25 mouse cellular contexts compared by ENCODE assay signal in genomic region chr7:137517588-137517987, GRCm38 (mm10).
DNase-seq lines count a peak whose midpoint lies in the region; ATAC-seq and TF ChIP-seq lines count a peak whose summit lies in the region.
"Had no signal": no experiment of that assay in that cellular context is flagged by ENCODE, and none has a peak within 500 bp of the region (broad histone marks: within the 10 kb centered on the region; RNA-seq: fewer than 3 reads in every experiment).

No protein-coding gene starts in this region.

- H3K36me3 ChIP-seq in heart, embryonic 12.5 days = no peaks in the 10 kb centered on the region
- no peaks in the 10 kb centered on the region for H3K36me3 ChIP-seq in testis, adult 2 months (ENCODE audit: control insufficient read depth, insufficient read depth, low read length)
- no peaks in the 10 kb centered on the region for H3K36me3 ChIP-seq in limb, embryonic 14.5 days (ENCODE audit: control insufficient read depth, insufficient read depth, low read length)
- H3K36me3 ChIP-seq in stomach, embryonic 16.5 days (ENCODE audit: control insufficient read depth, insufficient read depth, low read length) = no peaks in the 10 kb centered on the region
- H3K36me3 ChIP-seq: embryonic facial prominence, embryonic 10.5 days; embryonic facial prominence, embryonic 15.5 days; forebrain, embryonic 12.5 days; heart, embryonic 15.5 days; midbrain, embryonic 13.5 days had no signal

- TF ChIP-seq CTCF in testis, adult 2 months (IDR thresholded peaks at IDR 0.05; ENCODE audit: control insufficient read depth, insufficient read depth, insufficient replicate concordance, low read depth, low read length) = no peak

- H3K27ac ChIP-seq in heart, embryonic 12.5 days (ENCODE audit: poor library complexity, severe bottlenecking) = no peak overlapping the region
- peak overlapping the region; percentile 40 for H3K27ac ChIP-seq in testis, adult 2 months (ENCODE audit: control insufficient read depth, insufficient read depth, low read depth, low read length)
- H3K27ac ChIP-seq in limb, embryonic 14.5 days (replicated peaks; ENCODE audit: low read depth, low read length) = no peak overlapping the region
- H3K27ac ChIP-seq in stomach, embryonic 16.5 days (ENCODE audit: low read length) = 0 out of 2 replicates have a peak overlapping the region, but pooled peaks have one; percentile 6
- H3K27ac ChIP-seq: embryonic facial prominence, embryonic 10.5 days; embryonic facial prominence, embryonic 15.5 days; forebrain, embryonic 12.5 days; heart, embryonic 15.5 days; hindbrain, embryonic 14.5 days; liver, embryonic 14.5 days; macrophage; midbrain, embryonic 13.5 days had no signal

- no peak overlapping the region for H3K9ac ChIP-seq in heart, embryonic 12.5 days
- H3K9ac ChIP-seq in limb, embryonic 14.5 days (ENCODE audit: low read depth, low read length, severe bottlenecking) = no peak overlapping the region
- no peak overlapping the region for H3K9ac ChIP-seq in stomach, embryonic 16.5 days (ENCODE audit: low read length)
- H3K9ac ChIP-seq: embryonic facial prominence, embryonic 15.5 days; forebrain, embryonic 12.5 days; forebrain, postnatal 0 days; heart, embryonic 15.5 days; hindbrain, embryonic 14.5 days; liver, embryonic 14.5 days; midbrain, embryonic 13.5 days had no signal

- no peak for TF ChIP-seq POLR2A in testis, adult 2 months (IDR thresholded peaks at IDR 0.05; ENCODE audit: control insufficient read depth, low read depth, low read length)
- no peak for TF ChIP-seq POLR2A in limb, embryonic 14.5 days (IDR thresholded peaks at IDR 0.05; ENCODE audit: borderline replicate concordance, extremely low read depth, insufficient read depth, insufficient read length)

- no peaks in the 10 kb centered on the region for H3K4me1 ChIP-seq in heart, embryonic 12.5 days (replicated peaks)
- H3K4me1 ChIP-seq in testis, adult 2 months (ENCODE audit: control insufficient read depth, insufficient read depth, low read length) = no peaks in the 10 kb centered on the region; the same call in 1 of the 2 replicates
- H3K4me1 ChIP-seq in limb, embryonic 14.5 days (ENCODE audit: control insufficient read depth, insufficient read depth, low read length) = peaks cover 17% of the 10 kb centered on the region
- no peaks in the 10 kb centered on the region for H3K4me1 ChIP-seq in stomach, embryonic 16.5 days (ENCODE audit: control insufficient read depth, insufficient read depth, low read length)
- H3K4me1 ChIP-seq: embryonic facial prominence, embryonic 10.5 days; embryonic facial prominence, embryonic 15.5 days; heart, embryonic 15.5 days; midbrain, embryonic 13.5 days had no signal

- H3K4me3 ChIP-seq in heart, embryonic 12.5 days = no peak overlapping the region
- H3K4me3 ChIP-seq in testis, adult 2 months (ENCODE audit: control insufficient read depth, low read depth, low read length) = no peak overlapping the region
- no peak overlapping the region for H3K4me3 ChIP-seq in limb, embryonic 14.5 days (replicated peaks; ENCODE audit: low read length)
- H3K4me3 ChIP-seq in stomach, embryonic 16.5 days (replicated peaks; ENCODE audit: low read length) = no peak overlapping the region
- H3K4me3 ChIP-seq: embryonic facial prominence, embryonic 10.5 days; embryonic facial prominence, embryonic 15.5 days; forebrain, embryonic 12.5 days; heart, embryonic 15.5 days; midbrain, embryonic 13.5 days had no signal

- peak; percentile 3 to 9 for DNase-seq in heart, adult 18-20 months
- DNase-seq in testis, postnatal 10 days (ENCODE audit: low spot score) = no peak
- no peak for DNase-seq in limb, embryonic 14.5 days (ENCODE audit: low spot score)
- DNase-seq: adrenal gland, postnatal 36 days; B cell, adult 2 months; cerebellum, adult 8-10 months; cerebellum, postnatal 25 days; forebrain, postnatal 0 days; layer of hippocampus, adult 9-11 months; lung, adult 2 months; lung, postnatal 10 days; right cerebral cortex, postnatal 25 days had no signal

- no peak for ATAC-seq in heart, embryonic 12.5 days (ENCODE audit: insufficient number of reproducible peaks, low FRiP score)
- ATAC-seq in limb, embryonic 14.5 days (ENCODE audit: low FRiP score, low read depth) = peak; percentile 72; the same call in 1 of the 2 replicates
- ATAC-seq in stomach, embryonic 16.5 days (ENCODE audit: insufficient read depth, low FRiP score) = peak; percentile 14; the same call in 1 of the 2 replicates
- no peak for ATAC-seq in granulocyte monocyte progenitor cell, adult 5-6 weeks (replicated peaks; ENCODE audit: poor library complexity, severe bottlenecking)
- ATAC-seq: forebrain, postnatal 0 days; intestine, postnatal 0 days; midbrain, embryonic 13.5 days had no signal

- H3K27me3 ChIP-seq in heart, embryonic 12.5 days (replicated peaks) = no peaks in the 10 kb centered on the region
- H3K27me3 ChIP-seq in testis, adult 2 months (ENCODE audit: control insufficient read depth, insufficient read depth, low read length) = no peaks in the 10 kb centered on the region
- no peaks in the 10 kb centered on the region for H3K27me3 ChIP-seq in limb, embryonic 14.5 days (ENCODE audit: control insufficient read depth, insufficient read depth, low read length)
- no peaks in the 10 kb centered on the region for H3K27me3 ChIP-seq in stomach, embryonic 16.5 days (ENCODE audit: control insufficient read depth, insufficient read depth, low read length)
- H3K27me3 ChIP-seq: embryonic facial prominence, embryonic 15.5 days; forebrain, embryonic 12.5 days; heart, embryonic 15.5 days; midbrain, embryonic 13.5 days had no signal

- H3K9me3 ChIP-seq in heart, embryonic 12.5 days (replicated peaks) = 0 out of 2 replicates have a peak, but pooled peaks cover 2% of the 10 kb centered on the region
- no peaks in the 10 kb centered on the region for H3K9me3 ChIP-seq in limb, embryonic 14.5 days (ENCODE audit: control insufficient read depth, low read length)
- no peaks in the 10 kb centered on the region for H3K9me3 ChIP-seq in stomach, embryonic 16.5 days (replicated peaks; ENCODE audit: control insufficient read depth, low read length)
- H3K9me3 ChIP-seq: embryonic facial prominence, embryonic 10.5 days; embryonic facial prominence, embryonic 15.5 days; forebrain, embryonic 12.5 days; heart, embryonic 15.5 days; midbrain, embryonic 13.5 days had no signal

- no peak overlapping the region for H3K4me2 ChIP-seq in heart, embryonic 12.5 days
- no peak overlapping the region for H3K4me2 ChIP-seq in limb, embryonic 14.5 days (replicated peaks; ENCODE audit: low read depth, low read length, severe bottlenecking)
- no peak overlapping the region for H3K4me2 ChIP-seq in stomach, embryonic 16.5 days (ENCODE audit: low read depth, low read length)
- H3K4me2 ChIP-seq: embryonic facial prominence, embryonic 15.5 days; forebrain, embryonic 12.5 days; heart, embryonic 15.5 days; hindbrain, embryonic 14.5 days; midbrain, embryonic 13.5 days had no signal

Comparison
In these comparisons a context has a peak if more than half of its experiments do, and no peak if none do; other contexts are left out.
1. DNase-seq: peak in heart, adult 18-20 months (2 of 2); none in testis, postnatal 10 days (single experiment) and limb, embryonic 14.5 days (single experiment).
2. ATAC-seq: peak in limb, embryonic 14.5 days (single experiment) and stomach, embryonic 16.5 days (single experiment); none in heart, embryonic 12.5 days (single experiment) and granulocyte monocyte progenitor cell, adult 5-6 weeks (single experiment).
3. H3K27ac ChIP-seq: peak in testis, adult 2 months (single experiment) and stomach, embryonic 16.5 days (single experiment); none in heart, embryonic 12.5 days (single experiment) and limb, embryonic 14.5 days (single experiment).